Mouse (Mus musculus) CH12.LX (cell line): ENCODE measurements at regions not wholly inside any gene's neighbourhood (a gene's known extent, or its start where the extent isn't known, plus 50 kb on each side); places are given as distances from the start of the nearest gene placed in this dataset.

Source experiments
- DNase-seq: peaks from one replicate; pipeline ENCODE4 v3.0.0-alpha.2; 2013; ENCODE audit errors: extremely low read depth
- H3K27ac ChIP-seq: 2 replicates; pipeline ENCODE4 v1.5.1; 2012; ENCODE audit warnings: low read depth, mild to moderate bottlenecking, control low read depth, moderate library complexity; ENCODE audit not compliant: insufficient read depth
- H3K27me3 ChIP-seq: replicated peaks from 2 replicates; pipeline ENCODE3; 2012; ENCODE audit warnings: inconsistent platforms
- H3K36me3 ChIP-seq, 2 experiments: replicated peaks in 1 of 2; 2 replicates each; pipeline versions ENCODE3 to v1.6.1; 2012; ENCODE audit warnings: inconsistent platforms in 1 of 2, low read length in 1 of 2, mild to moderate bottlenecking in 1 of 2, mixed read lengths in 1 of 2, moderate library complexity in 1 of 2; ENCODE audit not compliant: control insufficient read depth in 1 of 2, insufficient read depth in 1 of 2
- H3K4me1 ChIP-seq, 2 experiments: 2 replicates each; pipeline ENCODE4 v1.6.1; 2012; ENCODE audit warnings: inconsistent platforms in 1 of 2, moderate library complexity in 1 of 2; ENCODE audit not compliant: insufficient read depth in 2 of 2, control insufficient read depth in 1 of 2
- H3K4me2 ChIP-seq: 2 replicates; pipeline ENCODE4 v1.6.1; 2012; ENCODE audit warnings: low read depth, mild to moderate bottlenecking, control low read depth; ENCODE audit not compliant: poor library complexity, insufficient read depth, severe bottlenecking
- H3K4me3 ChIP-seq, 3 experiments: fragments of 150-350 bp in 1 of 3; sonication (generic) in 1 of 3; replicated peaks in 1 of 3; 2 replicates each; pipeline versions ENCODE3 to v1.5.1; 2011 to 2012; ENCODE audit warnings: low read depth in 2 of 3, low read length in 2 of 3, mild to moderate bottlenecking in 2 of 3, moderate library complexity in 2 of 3, control low read depth in 1 of 3, improper control_type of control experiment in 1 of 3, inconsistent platforms in 1 of 3, mixed read lengths in 1 of 3; ENCODE audit not compliant: poor library complexity in 1 of 3
- H3K79me2 ChIP-seq: replicated peaks from 2 replicates; pipeline ENCODE4 v1.6.1; 2012; ENCODE audit warnings: mild to moderate bottlenecking, moderate library complexity; ENCODE audit not compliant: control insufficient read depth, poor library complexity, insufficient read depth, severe bottlenecking; ENCODE audit errors: extremely low read depth
- H3K9ac ChIP-seq: 2 replicates; pipeline ENCODE4 v1.6.1; 2012; ENCODE audit warnings: low read depth, mild to moderate bottlenecking, control low read depth, moderate library complexity; ENCODE audit not compliant: insufficient read depth
- H3K9me3 ChIP-seq: replicated peaks from 2 replicates; pipeline ENCODE3; 2012; ENCODE audit warnings: low read length, inconsistent platforms, mixed read lengths
- CHD2 ChIP-seq: IDR thresholded peaks from 2 replicates; pipeline ENCODE4 v1.6.1; 2011; ENCODE audit warnings: low read length, improper control_type of control experiment
- CTCF ChIP-seq, 2 experiments: IDR thresholded peaks in 1 of 2; conservative IDR thresholded peaks in 1 of 2; 2 replicates each; pipeline ENCODE4 v1.5.1; 2011 to 2012; ENCODE audit warnings: low read depth in 2 of 2, low read length in 2 of 2, improper control_type of control experiment in 1 of 2, inconsistent platforms in 1 of 2, mild to moderate bottlenecking in 1 of 2, moderate library complexity in 1 of 2
- EP300 ChIP-seq: IDR thresholded peaks from 2 replicates; pipeline ENCODE4 v1.6.1; 2011; ENCODE audit warnings: low read length, improper control_type of control experiment
- JUN ChIP-seq: IDR thresholded peaks from 2 replicates; pipeline ENCODE4 v1.6.1; 2011; ENCODE audit warnings: low read depth, mild to moderate bottlenecking, low read length, improper control_type of control experiment, moderate library complexity; ENCODE audit not compliant: insufficient read depth
- MXI1 ChIP-seq: IDR thresholded peaks from 2 replicates; pipeline ENCODE4 v1.6.1; 2011; ENCODE audit warnings: mild to moderate bottlenecking, low read depth, low read length, improper control_type of control experiment
- MYC ChIP-seq: IDR thresholded peaks from 2 replicates; pipeline ENCODE4 v1.6.1; 2011; ENCODE audit warnings: low read depth, mild to moderate bottlenecking, improper control_type of control experiment, low read length
- RCOR1 ChIP-seq: conservative IDR thresholded peaks from 2 replicates; pipeline ENCODE4 v1.6.1; 2012; ENCODE audit warnings: low read depth, mild to moderate bottlenecking, inconsistent platforms, low read length, improper control_type of control experiment
- SIN3A ChIP-seq: IDR thresholded peaks from 2 replicates; pipeline ENCODE4 v1.6.1; 2012; ENCODE audit warnings: low read length, improper control_type of control experiment, inconsistent platforms
- SMC3 ChIP-seq: IDR thresholded peaks from 2 replicates; pipeline ENCODE4 v1.6.1; 2011; ENCODE audit warnings: low read depth, low read length, improper control_type of control experiment
- TCF12 ChIP-seq: IDR thresholded peaks from 2 replicates; pipeline ENCODE4 v1.6.1; 2014; ENCODE audit warnings: low read depth, mild to moderate bottlenecking, inconsistent platforms, low read length, improper control_type of control experiment
- UBTF ChIP-seq: IDR thresholded peaks from 2 replicates; pipeline ENCODE4 v1.6.1; 2012; ENCODE audit warnings: low read depth, mild to moderate bottlenecking, inconsistent platforms, low read length, improper control_type of control experiment, moderate library complexity
- USF2 ChIP-seq: conservative IDR thresholded peaks from 2 replicates; pipeline ENCODE4 v1.6.1; 2011; ENCODE audit warnings: low read depth, low read length, improper control_type of control experiment
- ZKSCAN1 ChIP-seq: IDR thresholded peaks from 2 replicates; pipeline ENCODE4 v1.6.1; 2012; ENCODE audit warnings: low read depth, inconsistent platforms, low read length, improper control_type of control experiment, borderline replicate concordance
- ZMIZ1 ChIP-seq: IDR thresholded peaks from 2 replicates; pipeline ENCODE4 v1.6.1; 2012; ENCODE audit warnings: low read depth, mild to moderate bottlenecking, inconsistent platforms, low read length, improper control_type of control experiment
- ZNF384 ChIP-seq: IDR thresholded peaks from 2 replicates; pipeline ENCODE4 v1.6.1; 2012; ENCODE audit warnings: low read depth, low read length, improper control_type of control experiment, inconsistent platforms
- dilution Hi-C: fragments of 300-500 bp; cut with MboI; formaldehyde crosslinking; loops from 2 replicates; pipeline ENCODE4 v1.14.3; 2020; ENCODE audit warnings: low sequenced_read_pairs; ENCODE audit not compliant: extremely low pct_unique_long_range_greater_than_20kb, extremely low pct_ligation_motif_present
- in situ Hi-C: fragments of 300-500 bp; cut with MboI; formaldehyde crosslinking; loops from 3 replicates; pipeline ENCODE4 v1.14.3; 2019; ENCODE audit warnings: low sequenced_read_pairs, low pct_ligation_motif_present, low pct_unique_long_range_greater_than_20kb, mixed read lengths

GRCm38 (mm10) chr19:55011341-55011740 lies 115.7 kb downstream of the Gpam start:
- Histone ChIP-seq H3K27ac (no peak overlapping the region), H3K9ac (no peak overlapping the region), H3K9me3 (peaks cover 4% of the 10 kb centered on the region), H3K36me3 (no peaks in the 10 kb centered on the region), H3K79me2 (no peaks in the 10 kb centered on the region), H3K27me3 (no peaks in the 10 kb centered on the region), H3K4me2 (no peak overlapping the region), H3K4me3 (no peak overlapping the region), H3K4me1 (no peaks in the 10 kb centered on the region)
- no peak for DNase-seq
- TF ChIP-seq EP300 (no peak), CHD2 (no peak), SMC3 (no peak), MYC (no peak), CTCF (conservative IDR thresholded peaks at IDR 0.05 in 1 of 2, IDR thresholded peaks at IDR 0.05 in 1 of 2; ENCODE audit: low read depth in 2 of 2, low read length in 2 of 2) (no peak), UBTF (no peak), JUN (no peak), RCOR1 (no peak), TCF12 (no peak), MXI1 (no peak), USF2 (no peak), ZMIZ1 (no peak)
- dilution Hi-C loops: no loop called here
- in situ Hi-C loops: no loop called here

GRCm38 (mm10) chr19:55008463-55009146 lies 118.4 kb downstream of the Gpam start:
- no peaks in the 10 kb centered on the region for H3K27me3 ChIP-seq
- H3K79me2 ChIP-seq: no peaks in the 10 kb centered on the region
- H3K9ac ChIP-seq: no peak overlapping the region
- dilution Hi-C loops (no loop called here), in situ Hi-C loops (no loop called here)
- no peaks in the 10 kb centered on the region for H3K4me1 ChIP-seq
- no peaks in the 10 kb centered on the region for H3K36me3 ChIP-seq
- no peak overlapping the region for H3K4me2 ChIP-seq
- no peak overlapping the region for H3K27ac ChIP-seq
- peaks cover 4% of the 10 kb centered on the region for H3K9me3 ChIP-seq
- no peak for DNase-seq
- TF ChIP-seq ZKSCAN1 (no peak), SIN3A (no peak), CTCF (conservative IDR thresholded peaks at IDR 0.05 in 1 of 2, IDR thresholded peaks at IDR 0.05 in 1 of 2; ENCODE audit: low read depth in 2 of 2, low read length in 2 of 2) (no peak), ZNF384 (no peak)
- no peak overlapping the region for H3K4me3 ChIP-seq
